In the genomic region with DNA sequence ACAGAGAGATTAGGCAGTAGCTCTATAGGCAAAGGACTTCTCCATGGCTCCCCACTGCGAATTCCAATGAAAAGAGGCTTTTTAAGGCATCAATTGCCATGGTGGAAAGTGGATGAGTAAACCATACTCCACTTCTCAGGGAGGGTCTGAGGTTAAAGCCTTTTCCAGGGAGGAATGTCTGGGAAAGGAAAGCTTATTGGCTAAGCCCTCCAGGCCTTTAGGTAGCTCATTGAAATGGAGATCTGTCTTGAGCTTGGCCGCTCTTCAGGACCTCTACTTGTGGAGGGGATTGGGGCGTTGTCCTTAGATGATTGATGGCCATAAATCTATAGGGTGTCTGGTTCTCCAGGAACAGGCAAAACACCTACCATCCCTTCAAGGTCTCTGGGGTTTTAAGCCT, we compare ENCODE assay signal across 11 mouse cellular contexts.
"Had no signal": no experiment of that assay in that cellular context is flagged by ENCODE, and none has a peak within 500 bp of the region (broad histone marks: within the 10 kb centered on the region; RNA-seq: fewer than 3 reads in every experiment).

No protein-coding gene starts in this region.

- H3K4me2 ChIP-seq: midbrain, embryonic 12.5 days; neural tube, embryonic 12.5 days; stomach, embryonic 15.5 days had no signal

- H3K9me3 ChIP-seq: midbrain, embryonic 10.5 days; midbrain, embryonic 12.5 days; neural tube, embryonic 12.5 days; stomach, embryonic 15.5 days had no signal

- H3K36me3 ChIP-seq: midbrain, embryonic 10.5 days; midbrain, embryonic 12.5 days; neural tube, embryonic 12.5 days; stomach, embryonic 15.5 days had no signal

- H3K27ac ChIP-seq: midbrain, embryonic 10.5 days; midbrain, embryonic 12.5 days; neural tube, embryonic 12.5 days; stomach, embryonic 15.5 days; stomach, postnatal 0 days had no signal

- DNase-seq: lung, adult 18-20 months; midbrain, embryonic 14.5 days; right cerebral cortex, postnatal 14 days; thymus, adult 2 months; thymus, postnatal 25 days; thymus, postnatal 4 days had no signal

- H3K4me1 ChIP-seq: midbrain, embryonic 12.5 days; neural tube, embryonic 12.5 days; stomach, embryonic 15.5 days had no signal

- H3K27me3 ChIP-seq: midbrain, embryonic 12.5 days; neural tube, embryonic 12.5 days; stomach, embryonic 15.5 days had no signal

- H3K4me3 ChIP-seq: midbrain, embryonic 10.5 days; midbrain, embryonic 12.5 days; neural tube, embryonic 12.5 days; stomach, embryonic 15.5 days had no signal

- H3K9ac ChIP-seq: midbrain, embryonic 12.5 days; neural tube, embryonic 12.5 days; stomach, embryonic 15.5 days had no signal
